In genomic region chr3:89315195-89315929, GRCm38 (mm10) we compare ENCODE assay signal across 8 mouse cellular contexts. TPM values are rescaled to one million over a fixed set of nuclear protein-coding genes. Genes with fewer than 3 reads are reported as not detected.
DNase-seq lines count a peak whose midpoint lies in the region; ATAC-seq and TF ChIP-seq lines count a peak whose summit lies in the region.

No protein-coding gene starts in this region.

- peak overlapping the region; percentile 56 for H3K4me2 ChIP-seq in forebrain, embryonic 13.5 days
- peak overlapping the region; percentile 82 for H3K4me2 ChIP-seq in lung, embryonic 15.5 days

- H3K27me3 ChIP-seq in forebrain, embryonic 13.5 days, result peaks cover 42% of the 10 kb centered on the region
- peaks cover 34% of the 10 kb centered on the region for H3K27me3 ChIP-seq in lung, embryonic 15.5 days

- peak; percentile 11; the same call in 1 of the 2 replicates for ATAC-seq in forebrain, embryonic 13.5 days
- ATAC-seq in lung, embryonic 15.5 days (ENCODE audit: borderline replicate concordance, extremely low read depth, low FRiP score, low TSS enrichment), result peak; percentile 37

- 0 out of 2 replicates have a peak, but pooled peaks have one; percentile 7 for TF ChIP-seq POLR2A in olfactory bulb, adult 2 months (IDR thresholded peaks at IDR 0.05; ENCODE audit: insufficient read depth, low read depth, low read length)

- DNase-seq in Muller cell, postnatal 12 days (ENCODE audit: inconsistent ontology term), result peak; percentile 91
- peak; percentile 28 for DNase-seq in c-Kit-negative CD71-positive TER-119-positive erythroid progenitor cells, embryonic 14.5 days (ENCODE audit: low read depth, low spot score)
- peak; percentile 87 to 90 for DNase-seq in heart, postnatal 14 days
- DNase-seq in layer of hippocampus, adult 18-20 months (ENCODE audit: low spot score in 2 of 2), result peak; percentile 61 to 89
- peak; percentile 74 for DNase-seq in yolk sac, embryonic 10.5 days (ENCODE audit: low spot score)

- 4% methylated on average over 23 of the region's 26 CpGs for WGBS in forebrain, embryonic 13.5 days
- 7% methylated on average over 21 of the region's 26 CpGs for WGBS in lung, embryonic 15.5 days
- WGBS in olfactory bulb, adult 2 months, result 7% methylated on average over 26 of the region's 26 CpGs

- peaks cover 50% of the 10 kb centered on the region for H3K4me1 ChIP-seq in forebrain, embryonic 13.5 days
- H3K4me1 ChIP-seq in lung, embryonic 15.5 days, result peaks cover 44% of the 10 kb centered on the region
- peaks cover 53% of the 10 kb centered on the region for H3K4me1 ChIP-seq in olfactory bulb, adult 2 months (ENCODE audit: control insufficient read depth, insufficient read depth, low read length)

- H3K4me3 ChIP-seq in forebrain, embryonic 13.5 days, result peak overlapping the region; percentile 22
- peak overlapping the region; percentile 40 for H3K4me3 ChIP-seq in lung, embryonic 15.5 days
- peak overlapping the region; percentile 35 for H3K4me3 ChIP-seq in olfactory bulb, adult 2 months (ENCODE audit: insufficient read depth, low read depth, low read length)

- no peaks in the 10 kb centered on the region for H3K36me3 ChIP-seq in forebrain, embryonic 13.5 days (ENCODE audit: poor library complexity, severe bottlenecking)
- H3K36me3 ChIP-seq in lung, embryonic 15.5 days, result no peaks in the 10 kb centered on the region

- peak; percentile 76 for TF ChIP-seq CTCF in olfactory bulb, adult 2 months (IDR thresholded peaks at IDR 0.05; ENCODE audit: insufficient read depth, low read depth, low read length)

- H3K27ac ChIP-seq in forebrain, embryonic 13.5 days, result no peak overlapping the region
- peak overlapping the region; percentile 86 for H3K27ac ChIP-seq in lung, embryonic 15.5 days
- peak overlapping the region; percentile 79 for H3K27ac ChIP-seq in olfactory bulb, adult 2 months (ENCODE audit: insufficient read depth, low read depth, low read length)

- intact Hi-C loops in heart, postnatal 14 days (cut with DNase I), result loop anchor here (2.0 kb wide), 1 partner anchor 169 kb away; no protein-coding TSS in a partner anchor

- no peaks in the 10 kb centered on the region for H3K9me3 ChIP-seq in forebrain, embryonic 13.5 days (replicated peaks)
- H3K9me3 ChIP-seq in lung, embryonic 15.5 days, result no peaks in the 10 kb centered on the region

- H3K9ac ChIP-seq in forebrain, embryonic 13.5 days, result peak overlapping the region; percentile 55; the same call in 1 of the 2 replicates
- peak overlapping the region; percentile 5 for H3K9ac ChIP-seq in lung, embryonic 15.5 days

RNA-seq across cellular contexts. Expression of gene Efna3, which starts 7.4 kb away (rescaled TPM):
- 18.7 and 23.4 TPM in 2 replicates for polyA plus RNA-seq in forebrain, embryonic 13.5 days (2015; fragmentation: Nextera tagmentation; extraction: Ambion mirVana)
- total RNA-seq in heart, postnatal 14 days (2021), result not detected
- 10 to 100 TPM; 78.2 to 80.1 TPM for total RNA-seq in layer of hippocampus, adult 18-20 months (2021)
- polyA plus RNA-seq in lung, embryonic 15.5 days (2015; fragmentation: Nextera tagmentation; extraction: Ambion mirVana), result 5.8 and 6.0 TPM in 2 replicates
- not detected in 2 replicates for polyA plus RNA-seq in olfactory bulb, adult 2 months (2012; ENCODE audit: insufficient read depth, insufficient read length, low replicate concordance, missing spikeins)

RNA-seq across cellular contexts. Expression of gene Efna4, which starts 22.5 kb away (rescaled TPM):
- 16.0 and 16.3 TPM in 2 replicates for polyA plus RNA-seq in forebrain, embryonic 13.5 days (2015; fragmentation: Nextera tagmentation; extraction: Ambion mirVana)
- total RNA-seq in heart, postnatal 14 days (2021), result under 1 TPM; 0.49 to 0.74 TPM
- under 1 TPM; 0.53 to 0.77 TPM for total RNA-seq in layer of hippocampus, adult 18-20 months (2021)
- polyA plus RNA-seq in lung, embryonic 15.5 days (2015; fragmentation: Nextera tagmentation; extraction: Ambion mirVana), result 29.0 and 29.9 TPM in 2 replicates
- not detected in 2 replicates for polyA plus RNA-seq in olfactory bulb, adult 2 months (2012; ENCODE audit: insufficient read depth, insufficient read length, low replicate concordance, missing spikeins)

RNA-seq across cellular contexts. Expression of gene Efna1, which starts 34.4 kb away (rescaled TPM):
- 9.5 and 10.9 TPM in 2 replicates for polyA plus RNA-seq in forebrain, embryonic 13.5 days (2015; fragmentation: Nextera tagmentation; extraction: Ambion mirVana)
- 10 to 100 TPM; 32.4 to 34.0 TPM for total RNA-seq in heart, postnatal 14 days (2021)
- 10 to 100 TPM in 1 of 2 experiments, 1 to 10 TPM in 1; 8.4 to 11.4 TPM for total RNA-seq in layer of hippocampus, adult 18-20 months (2021)
- 89.7 and 94.5 TPM in 2 replicates for polyA plus RNA-seq in lung, embryonic 15.5 days (2015; fragmentation: Nextera tagmentation; extraction: Ambion mirVana)
- not detected in 2 replicates for polyA plus RNA-seq in olfactory bulb, adult 2 months (2012; ENCODE audit: insufficient read depth, insufficient read length, low replicate concordance, missing spikeins)

RNA-seq across cellular contexts. Expression of gene Adam15, which starts 34.4 kb away (rescaled TPM):
- polyA plus RNA-seq in forebrain, embryonic 13.5 days (2015; fragmentation: Nextera tagmentation; extraction: Ambion mirVana), result 24.1 and 27.5 TPM in 2 replicates
- total RNA-seq in heart, postnatal 14 days (2021), result 10 to 100 TPM; 80.4 to 100.0 TPM
- total RNA-seq in layer of hippocampus, adult 18-20 months (2021), result 100 to 1,000 TPM; 120 to 126 TPM
- polyA plus RNA-seq in lung, embryonic 15.5 days (2015; fragmentation: Nextera tagmentation; extraction: Ambion mirVana), result 61.5 and 63.0 TPM in 2 replicates
- polyA plus RNA-seq in olfactory bulb, adult 2 months (2012; ENCODE audit: insufficient read depth, insufficient read length, low replicate concordance, missing spikeins), result not detected in 2 replicates

RNA-seq across cellular contexts. Expression of gene Slc50a1, which starts 45.0 kb away (rescaled TPM):
- 25.8 and 32.7 TPM in 2 replicates for polyA plus RNA-seq in forebrain, embryonic 13.5 days (2015; fragmentation: Nextera tagmentation; extraction: Ambion mirVana)
- total RNA-seq in heart, postnatal 14 days (2021), result 10 to 100 TPM; 20.6 to 22.7 TPM
- 10 to 100 TPM; 43.7 to 52.2 TPM for total RNA-seq in layer of hippocampus, adult 18-20 months (2021)
- polyA plus RNA-seq in lung, embryonic 15.5 days (2015; fragmentation: Nextera tagmentation; extraction: Ambion mirVana), result 62.3 and 65.4 TPM in 2 replicates
- not detected in 2 replicates for polyA plus RNA-seq in olfactory bulb, adult 2 months (2012; ENCODE audit: insufficient read depth, insufficient read length, low replicate concordance, missing spikeins)

Comparison
In these comparisons a context has a peak if more than half of its experiments do, and no peak if none do; other contexts are left out.
1. DNase-seq: peak in every context shown above with its lines; median percentile 91 in Muller cell, postnatal 12 days; 88 in heart, postnatal 14 days; 75 in layer of hippocampus, adult 18-20 months; 74 in yolk sac, embryonic 10.5 days; 28 in c-Kit-negative CD71-positive TER-119-positive erythroid progenitor cells, embryonic 14.5 days.
2. RNA of gene Efna4, which starts 22.5 kb away (polyA plus RNA-seq): 29.0 to 29.9 TPM in lung, embryonic 15.5 days and 16.0 to 16.3 TPM in forebrain, embryonic 13.5 days; not detected in olfactory bulb, adult 2 months; every median in the first group is over 10 times any median in the second.
3. RNA of gene Efna1, which starts 34.4 kb away (polyA plus RNA-seq): 89.7 to 94.5 TPM in lung, embryonic 15.5 days and 9.5 to 10.9 TPM in forebrain, embryonic 13.5 days; not detected in olfactory bulb, adult 2 months; every median in the first group is over 10 times any median in the second.
4. Peak in every context shown above with its lines, with median percentiles within 50 percentile points of each other: H3K4me3 ChIP-seq.